Comparison of ENCODE assay signal across 8 mouse cellular contexts in the genomic region with DNA sequence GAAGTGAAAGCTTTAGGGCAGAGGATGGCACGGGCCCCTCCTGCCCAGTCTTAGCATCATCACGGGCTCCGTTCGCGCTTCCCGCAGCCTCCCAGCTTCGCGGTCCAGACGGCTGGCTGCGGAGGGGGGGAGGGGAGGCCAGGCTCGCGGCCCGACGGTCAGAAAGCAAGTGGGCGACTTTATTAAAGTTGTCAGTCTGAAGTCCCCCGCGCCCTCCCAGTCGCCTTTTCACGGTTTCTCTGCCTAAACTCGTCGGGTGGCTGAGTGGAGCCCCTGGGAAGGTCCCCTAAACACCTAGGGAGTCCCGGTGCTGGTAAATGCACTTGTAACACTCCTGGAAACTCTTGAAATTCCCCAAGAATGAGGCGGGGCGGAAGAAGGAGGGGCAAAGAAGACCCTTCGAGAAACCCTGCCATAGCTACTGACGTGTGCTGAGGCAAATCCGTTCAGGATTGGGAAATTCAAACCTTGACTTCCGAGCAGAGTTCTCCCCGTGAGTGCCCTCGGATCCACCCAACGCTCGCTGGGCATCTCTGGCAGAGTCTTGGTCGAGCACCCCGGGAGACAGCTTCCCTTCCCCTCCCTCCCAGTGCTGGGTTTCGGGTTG. TPM values are rescaled to one million over a fixed set of nuclear protein-coding genes. Genes with fewer than 3 reads are reported as not detected.
DNase-seq lines count a peak whose midpoint lies in the region; ATAC-seq and TF ChIP-seq lines count a peak whose summit lies in the region.

No protein-coding gene starts in this region.

- peak overlapping the region; percentile 72 for H3K27ac ChIP-seq in left cerebral cortex, adult 2 months
- H3K27ac ChIP-seq in forebrain, embryonic 14.5 days (ENCODE audit: low read depth, low read length), result peak overlapping the region; percentile 66
- H3K27ac ChIP-seq in stomach, postnatal 0 days (replicated peaks), result peak overlapping the region; percentile 89

- H3K4me2 ChIP-seq in forebrain, embryonic 14.5 days (ENCODE audit: low read length), result peak overlapping the region; percentile 85
- H3K4me2 ChIP-seq in stomach, postnatal 0 days (replicated peaks; ENCODE audit: low read depth), result peak overlapping the region; percentile 83

- H3K4me1 ChIP-seq in forebrain, embryonic 14.5 days (ENCODE audit: control insufficient read depth, insufficient read depth, low read length), result peaks cover 2% of the 10 kb centered on the region; the same call in 1 of the 2 replicates
- H3K4me1 ChIP-seq in stomach, postnatal 0 days (replicated peaks; ENCODE audit: control insufficient read depth, insufficient read depth), result no peaks in the 10 kb centered on the region

- peak; percentile 83 for ATAC-seq in forebrain, embryonic 14.5 days
- ATAC-seq in hematopoietic stem cell, adult 5-6 weeks (replicated peaks in 1 of 2; ENCODE audit: insufficient read depth in 1 of 2, low FRiP score in 2 of 2, low TSS enrichment in 1 of 2, low read depth in 1 of 2, poor library complexity in 2 of 2, severe bottlenecking in 2 of 2), result peak; percentile 45 to 54; a peak in 2 of 4 replicates
- peak; percentile 38 for ATAC-seq in megakaryocyte progenitor cell, adult 5-6 weeks (replicated peaks; ENCODE audit: poor library complexity)
- peak; percentile 67 for ATAC-seq in stomach, postnatal 0 days (ENCODE audit: low FRiP score, low TSS enrichment)

- H3K36me3 ChIP-seq in forebrain, embryonic 14.5 days (ENCODE audit: control insufficient read depth, insufficient read depth, low read length), result no peaks in the 10 kb centered on the region
- H3K36me3 ChIP-seq in stomach, postnatal 0 days (ENCODE audit: control insufficient read depth, insufficient read depth, low read length), result no peaks in the 10 kb centered on the region

- H3K9ac ChIP-seq in forebrain, embryonic 14.5 days (ENCODE audit: low read length), result peak overlapping the region; percentile 76
- H3K9ac ChIP-seq in stomach, postnatal 0 days (ENCODE audit: low read length), result peak overlapping the region; percentile 79

- peak in 1 of 2 experiments; percentile 17 for DNase-seq in left cerebral cortex, adult 2 months (ENCODE audit: extremely low spot score in 1 of 2, low spot score in 2 of 2)
- no peak for DNase-seq in left cerebral cortex, adult 8-10 months (ENCODE audit: low spot score in 2 of 2)
- DNase-seq in adrenal gland, adult 2 months, result peak; percentile 73
- DNase-seq in forebrain, embryonic 14.5 days (ENCODE audit: low spot score), result peak; percentile 59
- DNase-seq in layer of hippocampus, postnatal 36 days, result peak; percentile 21
- DNase-seq in stomach, postnatal 0 days (ENCODE audit: low spot score), result peak; percentile 48

- H3K4me3 ChIP-seq in left cerebral cortex, adult 2 months, result peak overlapping the region; percentile 48
- peak overlapping the region; percentile 55 for H3K4me3 ChIP-seq in forebrain, embryonic 14.5 days (ENCODE audit: low read depth, low read length)
- peak overlapping the region; percentile 64 for H3K4me3 ChIP-seq in stomach, postnatal 0 days (ENCODE audit: low read depth, low read length)

- no peaks in the 10 kb centered on the region for H3K9me3 ChIP-seq in forebrain, embryonic 14.5 days (replicated peaks; ENCODE audit: control insufficient read depth, low read length)
- H3K9me3 ChIP-seq in stomach, postnatal 0 days (ENCODE audit: control insufficient read depth, low read length), result no peaks in the 10 kb centered on the region

- WGBS in forebrain, embryonic 14.5 days, result under 1% methylated on average over 35 of the region's 35 CpGs
- under 1% methylated on average over 35 of the region's 35 CpGs for WGBS in stomach, postnatal 0 days

- no peak for TF ChIP-seq EP300 in stomach, postnatal 0 days (optimal IDR thresholded peaks at IDR 0.05)

- intact Hi-C loops in left cerebral cortex, adult 2 months (cut with DNase I), result loop anchor here (5.0 kb wide), 2 partner anchors 374 to 459 kb away; no protein-coding TSS in a partner anchor

- H3K27me3 ChIP-seq in forebrain, embryonic 14.5 days (replicated peaks; ENCODE audit: control insufficient read depth, insufficient read depth, low read length), result 0 out of 2 replicates have a peak, but pooled peaks cover 4% of the 10 kb centered on the region
- no peaks in the 10 kb centered on the region for H3K27me3 ChIP-seq in stomach, postnatal 0 days (ENCODE audit: control insufficient read depth, insufficient read depth, low read length)

- no peak for TF ChIP-seq CTCF in left cerebral cortex, adult 2 months (IDR thresholded peaks at IDR 0.05)
- TF ChIP-seq CTCF in stomach, postnatal 0 days (IDR thresholded peaks at IDR 0.05; ENCODE audit: low read depth), result no peak

RNA-seq across cellular contexts. Expression of a gene that starts 1.6 kb away (rescaled TPM):
- 100 to 1,000 TPM; 179 to 193 TPM for total RNA-seq in left cerebral cortex, adult 2 months (2021)
- 100 to 1,000 TPM; 194 to 206 (median 201) TPM for total RNA-seq in left cerebral cortex, adult 8-10 months (2022)
- total RNA-seq in adrenal gland, adult 2 months (2021), result 100 to 1,000 TPM; 164 to 450 TPM
- polyA plus RNA-seq in adrenal gland, adult 2 months (2012; rRNA removed), result 15.2 and 26.8 TPM in 2 replicates
- 111 and 138 TPM in 2 replicates for polyA plus RNA-seq in forebrain, embryonic 14.5 days (2014; fragmentation: Nextera tagmentation; extraction: Ambion mirVana)
- total RNA-seq in hematopoietic stem cell, adult 5-6 weeks (2017), result 5.1 and 10.8 TPM in 2 replicates
- 100 to 1,000 TPM; 260 to 283 TPM for total RNA-seq in layer of hippocampus, postnatal 36 days (2021)
- 4.8 and 5.4 TPM in 2 replicates for total RNA-seq in megakaryocyte progenitor cell, adult 5-6 weeks (2015)
- 3.2 and 8.7 TPM in 2 replicates for total RNA-seq in megakaryocyte progenitor cell, adult 5-6 weeks (2017)
- polyA plus RNA-seq in stomach, postnatal 0 days (2015; fragmentation: Nextera tagmentation; extraction: Ambion mirVana), result 136 and 141 TPM in 2 replicates

Comparison
In these comparisons a context has a peak if more than half of its experiments do, and no peak if none do; other contexts are left out.
1. DNase-seq: peak in adrenal gland, adult 2 months (single experiment), forebrain, embryonic 14.5 days (single experiment), layer of hippocampus, postnatal 36 days (2 of 2) and stomach, postnatal 0 days (single experiment); none in left cerebral cortex, adult 8-10 months (0 of 2).
2. RNA of a gene that starts 1.6 kb away (total RNA-seq): 164 to 450 TPM in adrenal gland, adult 2 months, 260 to 283 TPM in layer of hippocampus, postnatal 36 days, 194 to 206 TPM in left cerebral cortex, adult 8-10 months and 179 to 193 TPM in left cerebral cortex, adult 2 months; 5.1 to 10.8 TPM in hematopoietic stem cell, adult 5-6 weeks and 3.2 to 8.7 TPM in megakaryocyte progenitor cell, adult 5-6 weeks; every median in the first group is over 10 times any median in the second.
3. Peak in every context shown above with its lines, with median percentiles within 50 percentile points of each other: H3K27ac ChIP-seq, H3K4me3 ChIP-seq and ATAC-seq.